ENCODE assay signal across 9 mouse cellular contexts in the genomic region with DNA sequence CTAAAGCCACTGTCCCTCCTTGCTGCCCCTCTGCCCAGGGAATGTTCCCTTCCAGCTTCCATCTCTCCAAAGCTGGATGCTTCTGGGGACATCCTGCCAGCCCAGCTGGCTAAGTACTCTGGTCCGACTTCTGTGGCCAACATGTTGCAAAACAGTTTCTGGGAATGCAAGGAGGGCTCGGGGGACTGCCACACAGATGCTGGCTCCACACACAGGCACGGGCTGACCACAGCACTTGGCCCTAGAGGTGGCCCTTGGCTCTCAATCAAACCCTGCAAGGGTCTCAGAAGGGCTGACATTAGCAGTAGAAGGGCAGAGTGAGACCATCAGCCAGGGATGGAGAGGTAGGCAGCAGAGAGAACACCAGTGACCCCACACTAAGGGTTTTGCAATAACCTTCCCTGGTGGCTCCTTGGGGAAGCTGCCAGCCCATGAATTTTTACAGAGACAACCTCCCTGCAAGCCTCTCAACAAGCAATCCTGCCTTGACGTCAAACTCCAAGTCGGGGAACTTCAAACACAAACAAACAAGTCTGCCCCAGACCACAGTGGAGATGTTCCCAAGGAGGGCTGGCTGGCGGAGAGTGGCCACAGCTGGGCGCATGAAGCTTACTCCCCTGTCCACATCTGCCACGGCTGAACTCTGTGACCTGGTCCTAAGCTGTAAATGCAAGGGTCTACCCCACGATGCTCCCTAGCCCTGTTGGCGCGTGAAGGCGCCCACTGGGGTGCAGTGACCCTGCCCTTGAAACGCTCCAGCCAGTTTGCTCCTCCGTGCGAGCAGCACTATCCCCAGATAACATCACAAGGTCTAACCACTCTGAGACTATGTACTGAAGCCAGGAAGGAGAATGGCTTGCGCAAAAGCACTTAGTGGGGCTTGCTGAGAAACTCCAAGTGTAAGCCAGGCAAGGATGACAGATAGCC.
A peak's percentile ranks its signal among the peaks of the same experiment; 100 is the strongest.
DNase-seq lines count a peak whose midpoint lies in the region; ATAC-seq and TF ChIP-seq lines count a peak whose summit lies in the region.
"Had no signal": no experiment of that assay in that cellular context is flagged by ENCODE, and none has a peak within 500 bp of the region (broad histone marks: within the 10 kb centered on the region; RNA-seq: fewer than 3 reads in every experiment).

No protein-coding gene starts in this region.

- H3K4me1 ChIP-seq in heart, embryonic 15.5 days (replicated peaks) = peaks cover 67% of the 10 kb centered on the region
- H3K4me1 ChIP-seq in lung, embryonic 14.5 days (ENCODE audit: insufficient read depth) = peaks cover 41% of the 10 kb centered on the region

- peak overlapping the region; percentile 25; the same call in 1 of the 2 replicates for H3K27ac ChIP-seq in heart, embryonic 15.5 days
- H3K27ac ChIP-seq in lung, embryonic 14.5 days (ENCODE audit: low read depth) = peak overlapping the region; percentile 92
- H3K27ac ChIP-seq: neural tube, embryonic 12.5 days had no signal

- H3K9ac ChIP-seq in heart, embryonic 15.5 days = no peak overlapping the region
- peak overlapping the region; percentile 26; the same call in 1 of the 2 replicates for H3K9ac ChIP-seq in lung, embryonic 14.5 days
- H3K9ac ChIP-seq: neural tube, embryonic 12.5 days had no signal

- peak; percentile 59 for DNase-seq in 416B (ENCODE audit: low read depth)
- peak; percentile 70 for DNase-seq in adrenal gland, adult 2 months
- peak; percentile 86 for DNase-seq in lung, embryonic 14.5 days
- DNase-seq in cerebellum, adult 11-12 months = no peak
- no peak for DNase-seq in retina, embryonic 14.5 days (ENCODE audit: low spot score)
- no peak for DNase-seq in layer of hippocampus, postnatal 36 days

- no peaks in the 10 kb centered on the region for H3K27me3 ChIP-seq in heart, embryonic 15.5 days
- no peaks in the 10 kb centered on the region for H3K27me3 ChIP-seq in lung, embryonic 14.5 days (ENCODE audit: insufficient read depth, low read length)
- H3K27me3 ChIP-seq: neural tube, embryonic 12.5 days had no signal

- H3K36me3 ChIP-seq in heart, embryonic 15.5 days = no peaks in the 10 kb centered on the region
- H3K36me3 ChIP-seq in lung, embryonic 14.5 days (ENCODE audit: insufficient read depth) = no peaks in the 10 kb centered on the region
- H3K36me3 ChIP-seq: neural tube, embryonic 12.5 days had no signal

- WGBS in heart, embryonic 15.5 days = 57% methylated on average over 16 of the region's 16 CpGs
- 33% methylated on average over 16 of the region's 16 CpGs for WGBS in lung, embryonic 14.5 days

- no peaks in the 10 kb centered on the region for H3K9me3 ChIP-seq in heart, embryonic 15.5 days (replicated peaks)
- no peaks in the 10 kb centered on the region for H3K9me3 ChIP-seq in lung, embryonic 14.5 days (ENCODE audit: low read depth, low read length)
- H3K9me3 ChIP-seq: neural tube, embryonic 12.5 days had no signal

- no peak for ATAC-seq in heart, embryonic 15.5 days (replicated peaks; ENCODE audit: insufficient number of reproducible peaks, insufficient read depth, low FRiP score, low read depth)
- ATAC-seq in lung, embryonic 14.5 days (ENCODE audit: insufficient read depth) = peak; percentile 77
- ATAC-seq: activated CD4-positive, CD25-positive, alpha-beta regulatory T cell, adult 4 months had no signal

- H3K4me2 ChIP-seq in heart, embryonic 15.5 days = no peak overlapping the region
- peak overlapping the region; percentile 18; the same call in 1 of the 2 replicates for H3K4me2 ChIP-seq in lung, embryonic 14.5 days
- H3K4me2 ChIP-seq: neural tube, embryonic 12.5 days had no signal

- peak; percentile 29 for TF ChIP-seq CTCF in lung, embryonic 14.5 days (IDR thresholded peaks at IDR 0.05; ENCODE audit: low read depth)

- H3K4me3 ChIP-seq in heart, embryonic 15.5 days = no peak overlapping the region
- H3K4me3 ChIP-seq in lung, embryonic 14.5 days (ENCODE audit: low read depth, low read length) = no peak overlapping the region
- H3K4me3 ChIP-seq: neural tube, embryonic 12.5 days had no signal

Comparison
In these comparisons a context has a peak if more than half of its experiments do, and no peak if none do; other contexts are left out.
1. DNase-seq: peak in 416B (single experiment), adrenal gland, adult 2 months (single experiment) and lung, embryonic 14.5 days (single experiment); none in cerebellum, adult 11-12 months (single experiment), retina, embryonic 14.5 days (single experiment) and layer of hippocampus, postnatal 36 days (0 of 2).